Mouse (Mus musculus) neural tube, embryonic 13.5 days (tissue): ENCODE results near the gene Slc35b4. TPM values are rescaled to one million over a fixed set of nuclear protein-coding genes. Genes with fewer than 3 reads are reported as not detected.

Experiments
- polyA plus RNA-seq: library from polyadenylated mRNA; unstranded; fragments of >200 nt; fragmentation: Nextera tagmentation; extraction: Ambion mirVana; gene quantifications from 2 replicates; pipeline ENCODE4 v1.2.1, GENCODE M21; 2015

Gene Slc35b4
- polyA plus RNA-seq, 1 experiment from 2014 or later: 34.1 TPM

Other genes with a start within 250 kb of the Slc35b4 start
- 1.2 and 1.4 TPM in 2 replicates for gene Lrguk, start 147.7 kb downstream of the Slc35b4 start, polyA plus RNA-seq
- gene Akr1b3, start 140.4 kb upstream of the Slc35b4 start, polyA plus RNA-seq: 103 and 109 TPM in 2 replicates
- gene Akr1b8, start 177.0 kb upstream of the Slc35b4 start, polyA plus RNA-seq: 11.3 and 14.4 TPM in 2 replicates
- gene Akr1b10, start 207.1 kb upstream of the Slc35b4 start, polyA plus RNA-seq: 9.1 and 10.9 TPM in 2 replicates
- gene Akr1b7, start 235.2 kb upstream of the Slc35b4 start, polyA plus RNA-seq: not detected in 2 replicates